Mouse (Mus musculus): Measurements from ENCODE around the gene Tmem88.

Tmem88 gene

DNA sequence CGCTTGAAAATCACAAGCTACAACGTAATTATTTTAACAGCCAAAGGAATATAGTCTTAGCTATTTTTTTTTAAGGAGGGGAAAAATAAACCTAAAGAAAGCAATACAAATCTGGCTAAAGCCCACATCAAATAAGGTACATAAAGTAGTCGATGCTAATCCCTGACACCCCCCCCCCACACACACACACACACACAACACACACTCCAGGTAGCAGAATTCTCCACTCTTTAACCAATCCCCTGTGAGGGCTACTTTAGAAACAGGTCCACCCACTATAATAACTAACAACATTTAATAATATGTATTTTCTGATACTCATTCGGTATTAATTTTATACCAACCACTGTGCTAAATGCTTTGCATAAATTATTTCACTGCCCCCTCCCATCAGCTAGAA is 18.5 kb upstream of the Tmem88 start:
- no peak for DNase-seq (ENCODE audit: low spot score)

DNA sequence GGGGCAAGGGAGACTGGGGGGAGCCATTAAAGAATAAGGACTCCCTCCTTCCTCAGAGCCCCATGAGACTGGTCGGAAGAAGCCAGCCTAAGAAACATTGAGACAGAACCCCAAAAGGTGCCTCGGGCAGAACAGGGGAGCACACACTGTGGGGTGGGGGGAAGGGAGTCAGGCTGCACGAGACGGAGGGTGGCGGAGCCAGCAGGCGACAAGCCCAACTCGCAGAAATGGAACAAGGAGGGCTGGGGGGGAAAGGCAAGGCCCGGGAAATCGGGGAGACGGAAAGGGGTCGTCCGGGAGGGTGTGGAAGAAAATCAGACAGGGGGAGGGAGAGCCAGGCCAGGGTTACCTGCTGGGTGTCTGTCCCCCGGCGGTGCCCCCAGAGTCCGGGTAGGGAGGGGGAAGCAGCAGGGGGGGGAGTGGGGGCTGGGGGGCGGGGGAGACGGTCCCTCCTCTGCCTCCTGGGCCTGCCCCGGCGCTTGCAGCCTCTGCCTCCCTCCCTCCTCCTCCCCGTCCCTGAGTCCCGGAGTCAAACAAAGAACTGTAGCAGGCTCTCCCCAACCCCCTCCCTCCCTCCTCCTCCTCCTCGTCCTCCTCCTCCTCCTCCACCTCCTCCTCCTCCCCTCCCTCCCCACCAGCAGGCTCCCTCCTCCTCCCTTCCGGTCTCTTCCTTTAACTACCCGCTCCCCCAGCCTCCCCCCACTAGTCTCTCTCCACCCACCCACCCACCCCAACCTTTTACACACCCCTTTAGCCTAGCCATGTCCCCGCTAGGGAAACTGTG is 17.8 kb upstream of the Tmem88 start:
- no peak for DNase-seq (ENCODE audit: low spot score)

DNA sequence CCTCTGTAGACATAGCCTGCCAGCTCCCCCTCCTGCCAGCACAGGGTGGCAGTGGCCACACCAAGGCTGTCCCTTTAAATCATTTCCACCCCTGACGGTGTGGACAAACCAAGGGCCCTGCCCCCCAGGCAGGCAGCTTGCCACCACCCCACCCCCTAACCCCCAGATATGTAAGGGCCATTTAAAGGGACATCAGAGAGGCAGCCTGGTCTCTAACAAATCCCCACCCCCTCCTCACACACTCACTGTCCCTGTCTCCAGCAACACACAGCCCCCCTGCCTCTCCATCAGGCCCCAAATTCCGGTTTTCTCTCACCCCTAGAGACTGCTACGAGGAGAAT is 17.3 kb upstream of the Tmem88 start:
- DNase-seq (ENCODE audit: low spot score) = no peak

DNA sequence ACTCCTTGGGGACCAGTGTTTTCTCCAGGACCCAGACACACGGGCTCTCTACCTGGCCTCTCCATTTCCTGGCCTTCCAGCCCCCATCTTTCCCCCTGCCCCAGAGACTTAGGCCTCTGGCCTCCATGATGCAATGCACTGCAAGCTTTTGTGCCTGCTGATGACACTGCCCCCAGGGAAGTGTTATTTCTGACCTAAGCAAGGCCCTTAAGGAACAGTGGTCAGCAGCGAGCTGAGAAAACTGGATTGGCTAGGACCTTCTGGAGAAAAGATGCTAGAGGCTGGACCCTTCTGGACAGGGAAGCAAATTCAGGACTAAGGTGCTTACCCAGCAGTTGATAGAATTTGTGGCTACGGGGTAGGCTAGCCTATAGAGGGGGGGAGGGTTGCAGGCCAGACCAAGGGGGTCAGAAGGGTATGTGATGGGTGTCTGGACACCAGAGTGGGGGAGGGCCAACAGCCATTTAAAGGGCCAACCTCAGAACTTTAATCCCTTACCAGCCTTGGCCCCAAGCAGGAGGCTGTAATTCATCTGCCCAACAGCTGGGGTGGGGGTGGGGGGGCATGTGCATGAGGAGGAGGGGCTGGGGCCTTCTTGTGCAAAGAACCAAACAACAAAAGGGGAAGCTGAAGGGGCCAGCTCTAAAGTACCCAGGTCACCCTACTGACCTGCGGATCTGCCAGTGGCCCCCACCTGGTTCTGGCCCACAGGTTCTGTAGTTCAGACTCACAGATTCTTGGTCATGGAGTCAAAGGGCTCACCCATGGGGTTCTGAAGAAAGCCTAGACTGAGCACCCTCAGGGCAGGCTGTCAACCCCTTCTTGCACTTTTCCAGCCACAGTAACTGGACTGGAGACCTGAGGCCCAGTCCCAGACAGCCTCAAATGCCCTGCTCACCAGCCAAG is 16.6 kb upstream of the Tmem88 start:
- DNase-seq (ENCODE audit: low spot score) = no peak

DNA sequence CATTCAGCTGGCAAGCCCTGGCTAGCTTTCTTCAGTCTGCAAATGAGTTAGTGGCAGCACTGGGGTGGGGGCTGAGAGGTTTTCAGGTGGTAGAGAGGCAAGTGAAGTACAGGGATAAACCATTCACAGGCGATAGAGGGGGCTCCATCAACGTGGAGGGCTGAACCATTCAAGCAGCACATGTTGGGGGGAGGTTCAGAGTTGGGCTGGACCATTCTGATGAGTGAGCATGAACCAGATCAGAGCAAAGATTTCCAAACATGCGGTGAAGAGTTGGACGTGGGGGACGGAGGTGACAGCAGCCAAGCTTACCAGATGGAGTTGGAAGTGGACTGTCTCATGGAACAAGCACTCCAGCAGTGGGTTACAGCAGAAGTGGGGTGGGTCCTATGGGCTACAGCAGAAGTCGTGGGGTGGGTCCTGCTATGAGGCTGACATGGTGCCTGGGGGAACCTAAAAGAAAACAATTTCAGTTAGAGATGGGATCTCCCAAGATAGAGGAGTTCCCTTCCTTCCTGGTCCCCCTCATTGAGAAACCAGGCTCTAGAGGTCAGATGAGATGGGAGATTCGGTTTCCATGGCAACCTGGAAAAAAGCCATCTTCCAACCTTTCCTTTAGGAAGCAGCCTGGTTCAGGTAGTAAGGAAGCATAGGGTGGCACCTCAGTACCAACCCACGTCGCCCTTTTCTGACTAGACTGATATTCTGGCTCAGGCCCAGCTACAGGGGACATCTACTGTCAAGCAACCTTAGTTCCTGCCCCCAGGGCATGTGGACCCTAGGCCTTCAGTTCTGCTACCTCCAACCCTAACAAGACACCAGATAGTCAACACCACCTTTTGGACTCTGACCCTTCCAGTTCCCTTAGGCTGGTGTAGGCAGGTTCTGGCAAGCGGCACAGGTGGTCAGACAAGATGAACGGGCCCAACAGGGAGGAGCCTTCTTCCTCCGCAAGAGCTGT is 15.5 kb upstream of the Tmem88 start, which contains the start of gene Kdm6b:
Gene Kdm6b, minus strand, starts transcription at position 455 of the 961 bp plus-strand sequence.
- no peak for DNase-seq (ENCODE audit: low spot score)

DNA sequence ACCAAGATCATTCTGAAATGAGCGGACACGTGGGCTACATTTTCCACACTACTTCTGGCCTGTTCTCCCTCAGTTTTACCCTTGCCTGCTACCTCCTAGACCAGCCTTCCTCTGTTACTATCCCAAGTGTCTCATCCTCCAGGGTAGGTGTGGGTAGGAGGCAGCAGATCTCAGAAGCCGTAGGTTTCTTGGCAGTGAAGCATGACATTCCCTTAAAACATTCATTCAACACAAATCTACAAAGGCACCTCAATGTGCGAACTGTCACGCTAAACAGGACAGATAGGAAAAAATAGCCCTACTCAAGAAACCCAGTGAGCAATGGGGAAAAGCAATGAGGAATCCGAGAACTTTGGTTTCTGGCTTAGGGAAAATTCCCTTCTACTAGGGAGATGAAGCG is 14.5 kb upstream of the Tmem88 start:
- DNase-seq (ENCODE audit: low spot score) = no peak

DNA sequence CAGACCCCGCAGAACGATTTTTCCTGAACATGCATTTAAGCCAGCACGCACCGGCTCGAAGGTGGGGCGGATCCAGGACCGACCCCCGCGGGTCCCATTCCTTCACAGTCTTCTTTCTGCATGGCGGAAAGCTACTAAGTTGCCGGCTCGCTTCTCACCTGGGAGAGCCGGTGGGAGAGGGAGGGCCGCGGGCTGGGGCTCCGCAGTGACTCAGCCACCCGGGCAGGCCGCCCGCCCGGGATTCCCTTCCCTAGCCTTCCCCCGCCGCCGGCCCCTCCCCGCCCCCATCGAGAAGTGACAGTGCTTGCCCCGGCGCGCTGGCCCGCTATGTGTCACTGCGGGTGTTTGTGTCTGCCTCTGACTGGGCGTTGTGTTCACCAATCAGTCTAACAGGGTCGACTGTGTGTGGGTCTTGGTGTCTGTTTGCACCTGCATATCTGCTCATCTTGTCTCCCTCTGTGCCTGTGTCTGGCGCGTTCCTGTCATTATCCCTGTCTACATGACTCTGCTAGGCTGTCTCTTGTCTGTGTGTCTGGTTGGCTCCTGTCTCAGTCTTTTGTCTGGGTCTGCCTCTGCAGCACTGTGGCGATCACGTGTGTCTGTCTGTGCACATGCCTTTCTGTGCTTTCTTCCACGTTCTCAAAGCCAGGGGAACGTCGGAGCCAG is 13.6 kb upstream of the Tmem88 start:
- no peak for DNase-seq (ENCODE audit: low spot score)

DNA sequence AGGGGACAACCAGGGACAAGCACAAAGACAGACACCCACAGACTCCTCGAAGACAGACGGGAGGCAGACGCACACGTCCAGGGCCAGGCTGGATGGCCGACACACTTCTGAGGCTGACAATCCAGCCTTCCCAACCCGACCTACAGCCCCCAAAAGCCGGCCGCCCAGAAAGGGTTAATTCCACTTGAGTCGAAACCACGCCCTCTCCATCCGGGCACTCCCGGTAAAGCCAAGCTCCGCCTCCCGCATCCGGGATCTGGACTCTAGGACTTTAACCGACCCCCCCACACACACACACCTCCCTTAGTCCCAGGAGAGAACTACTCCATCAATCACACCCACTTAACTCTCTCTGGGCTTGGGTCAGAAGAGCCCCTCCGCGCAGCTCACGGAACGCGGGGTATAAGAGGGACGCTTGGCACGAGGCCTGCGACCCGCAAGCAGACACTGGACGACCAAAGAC is 13.1 kb upstream of the Tmem88 start:
- peak; percentile 93 for DNase-seq (ENCODE audit: low spot score)

DNA sequence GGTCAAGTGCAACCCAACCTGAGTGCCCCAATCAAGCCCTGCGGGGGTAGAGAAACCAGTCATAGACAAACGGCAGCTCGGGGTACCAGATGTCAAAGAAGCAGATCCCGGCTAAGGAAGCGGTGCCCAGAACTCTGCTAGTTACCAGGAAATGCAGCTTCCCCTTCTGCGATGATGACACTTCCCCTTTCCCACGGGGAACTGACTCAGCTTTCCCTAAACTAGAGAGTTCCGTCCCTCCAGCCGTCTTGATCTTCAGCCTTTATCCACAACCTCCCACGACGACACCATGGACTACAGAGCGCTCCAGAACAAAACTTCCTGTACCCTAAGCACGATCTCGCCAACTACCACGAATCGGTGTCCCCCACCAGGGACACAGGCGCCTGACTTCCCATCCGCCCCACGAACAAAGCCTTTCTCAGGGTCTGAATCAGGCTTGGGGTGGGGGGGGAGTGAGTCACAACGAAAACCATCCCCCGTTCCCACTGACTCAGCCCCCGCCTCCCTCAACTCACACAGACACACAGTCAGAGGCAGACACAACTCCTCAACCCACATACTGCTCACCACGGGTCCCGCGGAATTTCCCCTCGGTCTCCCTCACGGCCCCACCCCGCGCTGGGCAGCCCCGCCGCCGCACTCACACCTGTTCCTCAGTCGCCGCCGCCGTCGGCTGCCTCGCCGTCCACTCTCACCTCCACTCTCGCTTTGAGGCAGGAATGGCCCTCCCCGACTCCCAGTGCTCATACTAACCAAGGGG is 12.5 kb upstream of the Tmem88 start:
- DNase-seq (ENCODE audit: low spot score) = peak; percentile 86

DNA sequence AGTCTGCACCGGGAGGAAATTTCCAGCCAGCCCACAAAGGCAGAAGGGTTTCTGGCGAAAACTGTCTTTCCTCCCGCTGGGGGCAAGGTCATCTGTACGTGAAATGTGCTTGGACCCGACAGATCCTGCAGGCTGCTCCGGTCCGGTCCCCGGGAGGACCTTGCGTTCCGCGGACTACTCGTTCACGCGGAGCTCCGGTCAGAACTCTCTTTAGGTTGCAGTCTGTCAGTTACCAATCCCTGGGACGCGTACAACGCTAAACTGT is 11.9 kb upstream of the Tmem88 start:
- DNase-seq (ENCODE audit: low spot score) = no peak

DNA sequence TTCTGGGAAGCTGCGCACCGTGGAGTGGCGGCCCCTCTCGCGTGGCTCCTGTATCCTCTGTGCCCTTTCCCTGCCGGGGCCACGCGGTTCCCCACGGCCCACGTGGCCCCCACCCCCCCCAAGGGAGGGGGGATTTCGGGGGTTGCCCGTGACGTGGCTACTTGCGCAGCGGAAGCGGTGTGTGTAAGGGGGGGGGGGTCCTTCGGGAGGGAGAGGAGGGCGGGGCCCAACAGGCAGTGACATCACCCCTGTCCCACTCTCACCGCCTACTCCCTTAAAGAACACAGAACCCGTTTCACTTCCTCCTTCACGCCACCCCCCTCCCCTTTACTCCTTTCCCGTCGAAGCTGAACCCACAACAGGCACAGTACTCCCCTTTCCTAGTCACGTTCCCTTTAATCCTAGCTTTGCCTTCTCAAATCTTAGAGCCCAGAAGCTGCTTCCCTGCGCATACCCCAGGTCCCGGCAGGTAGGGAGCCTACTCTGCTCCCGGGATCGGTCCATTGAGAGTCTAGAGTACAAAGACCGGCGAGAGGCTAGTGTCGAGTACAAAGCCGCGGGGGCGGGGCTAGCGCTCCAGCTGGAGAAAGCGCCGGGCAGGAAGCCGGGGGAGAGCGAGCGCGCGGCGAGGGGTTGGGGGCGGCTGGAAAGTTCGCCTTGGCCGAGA is 11.5 kb upstream of the Tmem88 start:
- DNase-seq (ENCODE audit: low spot score) = peak; percentile 85

DNA sequence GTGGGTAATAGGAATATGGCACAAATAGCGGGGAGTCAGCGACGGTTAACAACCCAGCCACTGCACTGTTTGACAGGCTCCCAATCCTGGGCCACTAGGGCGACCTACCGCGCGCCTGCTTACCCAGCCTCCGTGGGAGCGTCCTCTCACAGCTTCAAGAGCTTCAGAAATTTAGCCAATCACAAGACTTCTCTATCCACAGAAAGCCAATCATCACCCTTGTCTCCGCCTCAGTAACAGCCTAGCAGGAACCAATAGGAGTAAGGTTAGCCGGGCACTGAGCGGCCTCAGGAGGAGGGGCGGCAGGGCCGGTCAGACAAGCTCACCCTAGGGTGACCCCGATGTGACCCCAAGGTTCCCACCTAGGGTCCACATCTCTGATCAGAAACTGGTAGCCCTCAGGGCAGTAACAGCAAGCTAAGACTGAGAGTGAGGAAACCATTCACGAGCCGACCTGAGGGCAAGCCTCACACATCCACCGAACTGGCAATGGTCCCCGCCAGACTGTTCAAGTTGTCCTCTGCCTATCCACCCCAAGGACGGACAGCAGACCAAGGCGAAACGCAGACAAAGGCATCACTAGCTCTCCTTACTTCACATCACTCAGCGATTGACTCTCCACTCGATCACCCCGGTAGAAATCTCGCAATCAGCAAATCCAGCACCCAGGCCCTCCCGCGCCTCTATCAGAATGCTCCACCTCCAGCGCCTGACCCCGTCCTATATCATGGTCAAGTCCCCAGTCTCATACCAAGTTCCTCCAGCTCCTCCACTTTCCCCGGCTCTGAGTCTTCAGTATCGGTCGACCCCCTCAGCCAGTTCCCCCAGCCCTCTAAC is 10.7 kb upstream of the Tmem88 start:
- peak; percentile 94 for DNase-seq (ENCODE audit: low spot score)

DNA sequence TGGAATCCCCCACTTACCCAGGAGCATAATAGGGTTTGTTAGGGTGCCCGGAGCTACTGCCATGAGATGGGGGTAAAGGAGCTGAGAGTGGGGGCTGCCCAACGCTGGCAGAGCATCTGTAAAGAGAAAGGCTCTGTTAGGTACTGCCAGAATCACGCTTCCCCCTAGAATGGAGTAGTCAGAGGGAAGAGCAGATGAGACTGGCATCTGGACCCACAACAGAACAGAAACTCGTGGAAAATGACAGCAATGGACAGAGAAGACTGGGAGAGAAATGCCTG is 9.6 kb upstream of the Tmem88 start:
- DNase-seq (ENCODE audit: low spot score) = no peak

DNA sequence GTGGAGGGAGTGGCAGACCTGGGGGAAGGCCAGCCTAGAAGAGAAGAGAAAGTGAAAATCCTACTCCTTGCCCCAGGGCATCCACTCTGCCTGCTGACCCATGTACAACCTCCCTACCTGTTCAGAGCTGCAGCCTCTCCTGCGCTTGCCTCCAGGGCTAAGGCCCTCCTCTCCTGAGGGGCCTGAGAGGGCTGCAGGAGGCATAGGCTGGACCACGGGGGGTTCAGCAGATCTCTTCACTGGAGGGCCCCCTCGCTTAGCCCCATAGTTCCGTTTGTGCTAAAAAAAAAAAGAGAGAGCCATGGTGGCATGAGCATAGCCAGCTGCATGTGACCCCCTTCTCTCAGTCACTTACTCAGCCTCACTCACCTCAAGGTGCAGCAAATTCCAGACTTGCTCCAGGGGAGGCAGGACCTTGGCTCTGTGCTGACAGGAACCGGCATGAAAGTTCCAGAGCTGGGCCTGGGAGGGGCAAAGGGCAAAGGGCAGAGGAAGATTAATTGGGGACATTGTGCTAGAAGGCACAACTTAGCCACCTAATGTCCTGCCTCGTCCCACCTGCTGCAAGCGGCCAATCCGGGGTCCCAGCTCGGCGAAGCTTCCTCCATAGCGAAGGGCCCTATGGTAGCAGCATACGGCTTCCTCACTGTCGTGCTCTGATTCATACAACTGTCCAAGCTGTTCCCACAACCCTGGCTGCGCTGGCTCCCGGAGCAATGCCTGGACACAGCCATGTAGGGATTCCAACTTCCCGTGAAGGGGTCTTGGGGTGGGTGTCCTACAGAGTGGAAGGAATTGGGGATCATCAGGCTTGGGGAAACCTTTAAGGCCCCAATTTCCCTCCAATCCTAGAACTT is 9.1 kb upstream of the Tmem88 start:
- no peak for DNase-seq (ENCODE audit: low spot score)

DNA sequence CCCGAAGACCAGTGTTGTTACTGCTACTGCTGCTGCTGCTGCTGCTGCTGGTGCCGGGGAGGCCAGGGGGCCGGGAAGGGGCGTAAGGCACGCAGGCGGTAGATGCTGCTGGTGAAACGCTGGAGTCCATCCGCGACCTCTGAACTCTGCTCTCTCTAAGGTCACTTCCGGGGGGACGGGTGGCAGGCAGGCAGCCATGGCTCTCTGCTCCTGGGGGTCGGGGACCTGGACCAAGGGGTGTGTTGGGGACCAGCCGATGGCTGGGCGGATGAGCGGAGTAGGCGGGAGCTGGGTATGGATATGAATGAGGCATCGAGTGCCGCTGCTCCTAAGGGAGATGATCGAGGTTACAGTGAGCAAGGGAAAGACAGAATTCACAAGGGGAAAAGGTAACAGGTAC is 8.2 kb upstream of the Tmem88 start:
- no peak for DNase-seq (ENCODE audit: low spot score)

DNA sequence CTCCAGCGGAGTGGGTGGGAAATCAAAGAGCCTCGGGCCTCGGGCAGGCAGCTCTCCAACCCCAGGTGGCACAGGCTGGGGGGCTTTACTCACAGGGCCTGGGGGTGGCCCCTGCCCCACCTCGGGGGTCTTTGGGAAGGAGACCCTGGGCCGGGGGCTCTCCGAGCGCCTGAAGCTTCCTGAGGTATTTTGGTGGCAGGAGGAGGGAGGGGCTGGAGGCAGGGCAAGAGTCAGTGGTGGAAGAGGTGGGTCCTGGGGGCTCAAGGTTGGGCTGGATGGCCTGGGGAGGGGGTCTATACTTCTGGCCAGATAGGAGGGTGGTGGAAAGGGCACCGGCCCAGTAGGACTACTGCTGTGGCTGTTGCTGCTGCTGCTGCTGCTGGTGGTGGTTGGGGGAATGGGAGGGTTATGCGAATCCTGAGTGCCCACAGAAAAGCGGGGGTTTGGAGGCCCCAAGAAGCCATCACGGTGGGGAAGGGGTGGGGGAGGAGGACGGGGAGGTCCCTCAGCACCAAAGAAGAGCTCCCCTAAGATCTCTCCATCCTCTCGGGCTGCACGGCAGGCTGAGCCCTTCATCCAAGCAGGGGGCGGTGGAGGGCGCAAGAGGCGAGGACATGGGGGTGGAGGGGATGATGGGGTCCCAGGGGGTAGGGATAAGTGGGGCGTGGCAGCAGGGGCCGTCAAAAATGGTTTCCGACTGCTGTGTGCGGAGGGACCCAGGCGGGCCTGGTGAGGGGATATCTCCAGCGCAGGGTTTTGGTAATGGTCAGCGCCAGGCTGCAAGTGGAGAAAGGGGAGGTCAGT is 7.6 kb upstream of the Tmem88 start:
- no peak for DNase-seq (ENCODE audit: low spot score)

DNA sequence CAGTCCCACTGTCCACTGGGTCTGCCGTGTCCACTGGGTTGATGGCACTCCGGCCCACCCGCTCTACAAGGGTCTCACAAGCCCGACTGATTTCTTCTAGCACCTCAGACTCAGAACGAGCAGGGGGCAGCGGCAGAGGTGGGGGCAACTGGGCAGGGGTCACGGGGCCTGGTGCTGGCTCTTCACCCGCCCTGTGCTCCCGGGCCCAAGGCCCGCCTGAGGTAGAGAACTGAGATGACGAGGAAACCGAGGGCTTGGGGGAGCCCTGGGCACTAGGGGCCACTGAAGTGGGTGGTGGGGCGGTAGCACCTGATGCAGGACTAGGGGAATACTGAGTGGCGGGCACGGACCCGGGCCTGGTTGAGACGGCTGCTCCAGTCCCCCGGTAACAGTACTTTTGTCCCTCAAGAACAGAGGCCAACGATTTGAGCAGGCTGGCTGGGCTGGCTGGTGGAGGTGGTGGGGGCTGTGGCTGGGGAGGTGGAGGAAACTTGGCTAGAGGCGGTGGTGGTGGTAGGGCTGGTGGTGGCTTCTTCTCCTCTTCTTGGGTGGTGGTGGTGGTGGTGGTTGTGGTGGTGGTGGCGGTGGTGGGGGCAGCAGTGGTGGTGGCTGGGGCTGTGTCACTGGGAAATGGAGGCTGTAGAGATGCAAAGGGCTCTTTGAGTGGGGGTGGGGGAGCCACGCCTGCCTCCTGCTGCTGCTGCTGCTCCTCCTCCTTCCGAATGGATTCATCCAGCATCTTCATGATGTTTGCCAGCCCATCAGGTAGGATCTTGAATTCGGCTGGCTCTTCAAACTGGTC is 6.8 kb upstream of the Tmem88 start:
- DNase-seq (ENCODE audit: low spot score) = no peak
